Mouse (Mus musculus) ES-Bruce4 (cell line): ENCODE results near the gene Olfr104-ps. TPM values are rescaled to one million over a fixed set of nuclear protein-coding genes. Genes with fewer than 3 reads are reported as not detected.

Source experiments
- H3K27ac ChIP-seq: 2 replicates; pipeline ENCODE4 v1.5.1; 2012; ENCODE audit warnings: low read length, inconsistent platforms; ENCODE audit not compliant: insufficient read depth
- H3K27me3 ChIP-seq: 2 replicates; pipeline ENCODE4 v1.6.1; 2012; ENCODE audit warnings: mild to moderate bottlenecking, low read length, inconsistent platforms; ENCODE audit not compliant: control insufficient read depth, poor library complexity, insufficient read depth, severe bottlenecking
- H3K36me3 ChIP-seq: 2 replicates; pipeline ENCODE4 v1.6.1; 2012; ENCODE audit warnings: inconsistent platforms, mild to moderate bottlenecking, low read length, moderate library complexity; ENCODE audit not compliant: control insufficient read depth, poor library complexity, insufficient read depth, severe bottlenecking
- H3K4me1 ChIP-seq: one replicate; pipeline ENCODE4 v1.8.1; 2011; ENCODE audit warnings: low read length; ENCODE audit not compliant: control insufficient read depth, insufficient read depth
- H3K4me3 ChIP-seq: 2 replicates; pipeline ENCODE4 v1.5.1; 2011; ENCODE audit warnings: low read depth, mild to moderate bottlenecking, low read length
- H3K9ac ChIP-seq: 2 replicates; pipeline ENCODE4 v1.6.1; 2012; ENCODE audit warnings: low read depth, mild to moderate bottlenecking, inconsistent platforms; ENCODE audit not compliant: poor library complexity, severe bottlenecking
- H3K9me3 ChIP-seq: replicated peaks from 2 replicates; pipeline ENCODE4 v1.6.1; 2012; ENCODE audit warnings: mild to moderate bottlenecking, low read length, inconsistent platforms; ENCODE audit not compliant: control insufficient read depth, poor library complexity, insufficient read depth, severe bottlenecking
- CTCF ChIP-seq: IDR thresholded peaks from one replicate; pipeline ENCODE4 v1.8.1; 2011; ENCODE audit warnings: low read depth, low read length
- EP300 ChIP-seq: IDR thresholded peaks from 2 replicates; pipeline ENCODE4 v1.6.1; 2011; ENCODE audit warnings: low read depth, low read length; ENCODE audit not compliant: insufficient read depth
- POLR2A ChIP-seq: IDR thresholded peaks from one replicate; pipeline ENCODE4 v1.8.1; 2011; ENCODE audit warnings: low read length; ENCODE audit not compliant: insufficient read depth
- polyA plus RNA-seq: library from polyadenylated mRNA; stranded (reverse); fragments of >200 nt; gene quantifications from 2 replicates; pipeline ENCODE4 v1.2.4, GENCODE M21; 2011; ENCODE audit warnings: low read depth; ENCODE audit not compliant: missing spikeins, insufficient read depth, insufficient read length

Olfr104-ps gene
- polyA plus RNA-seq, 1 experiment: not detected

- Histone ChIP-seq H3K27ac (no peak within 1 kb of the TSS), H3K4me1 (no peaks in the 10 kb centered on the region), H3K9ac (no peak within 1 kb of the TSS), H3K27me3 (no peaks in the 10 kb centered on the region), H3K4me3 (no peak within 1 kb of the TSS), H3K9me3 (no peaks in the 10 kb centered on the region), H3K36me3 (no peaks in the 10 kb centered on the region)
- TF ChIP-seq POLR2A: no peak
- no peak for TF ChIP-seq CTCF
- TF ChIP-seq EP300: no peak
Measured at GRCm38 (mm10) chr17:37398926-37399325, 39.5 kb downstream of the Olfr104-ps start, which contains the start of gene Olfr107. Olfr107 (plus strand) TSS chr17:37399226.

- no peaks in the 10 kb centered on the region for H3K36me3 ChIP-seq
- H3K27me3 ChIP-seq: no peaks in the 10 kb centered on the region
- no peak for TF ChIP-seq EP300
- TF ChIP-seq POLR2A: no peak
- TF ChIP-seq CTCF: no peak
- no peak overlapping the region for H3K4me3 ChIP-seq
- H3K4me1 ChIP-seq: no peaks in the 10 kb centered on the region
- no peak overlapping the region for H3K27ac ChIP-seq
- H3K9me3 ChIP-seq: no peaks in the 10 kb centered on the region
- no peak overlapping the region for H3K9ac ChIP-seq
Measured at GRCm38 (mm10) chr17:37413380-37413779, 54.0 kb downstream of the Olfr104-ps start.

Other genes starting within 250 kb of the Olfr104-ps start
- gene Olfr92, start 239.5 kb upstream of the Olfr104-ps start, polyA plus RNA-seq: not detected in 2 replicates
- gene Olfr93, start 198.1 kb upstream of the Olfr104-ps start, polyA plus RNA-seq: 0.57 and 1.1 TPM in 2 replicates
- gene Ubd, start 165.7 kb upstream of the Olfr104-ps start, polyA plus RNA-seq: 56.7 and 70.8 TPM in 2 replicates
- 0.37 TPM in 1 of 2 replicates, not detected in the other for gene Olfr94, start 158.6 kb upstream of the Olfr104-ps start, polyA plus RNA-seq
- 0.12 TPM in 1 of 2 replicates, not detected in the other for gene Olfr95, start 146.5 kb upstream of the Olfr104-ps start, polyA plus RNA-seq
- not detected in 2 replicates for gene Olfr96, start 139.4 kb upstream of the Olfr104-ps start, polyA plus RNA-seq
- not detected in 2 replicates for gene Olfr97, start 122.3 kb upstream of the Olfr104-ps start, polyA plus RNA-seq
- not detected in 2 replicates for gene Olfr98, start 95.8 kb upstream of the Olfr104-ps start, polyA plus RNA-seq
- 3.3 and 3.4 TPM in 2 replicates for gene H2-M3, start 89.4 kb upstream of the Olfr104-ps start, polyA plus RNA-seq
- not detected in 2 replicates for gene Olfr99, start 76.1 kb upstream of the Olfr104-ps start, polyA plus RNA-seq
- gene Olfr101, start 55.3 kb upstream of the Olfr104-ps start, polyA plus RNA-seq: not detected in 2 replicates
- not detected in 2 replicates for gene Olfr102, start 42.5 kb upstream of the Olfr104-ps start, polyA plus RNA-seq
- gene Olfr103, start 19.9 kb upstream of the Olfr104-ps start, polyA plus RNA-seq: not detected in 2 replicates
- gene Olfr105-ps, start 19.5 kb downstream of the Olfr104-ps start, polyA plus RNA-seq: not detected in 2 replicates
- not detected in 2 replicates for gene Olfr106-ps, start 30.8 kb downstream of the Olfr104-ps start, polyA plus RNA-seq
- not detected in 2 replicates for gene Olfr107, start 39.6 kb downstream of the Olfr104-ps start, polyA plus RNA-seq
- not detected in 2 replicates for gene Olfr108, start 85.9 kb downstream of the Olfr104-ps start, polyA plus RNA-seq
- gene Olfr109, start 99.3 kb downstream of the Olfr104-ps start, polyA plus RNA-seq: not detected in 2 replicates
- gene H2-M2, start 124.0 kb downstream of the Olfr104-ps start, polyA plus RNA-seq: 0.52 TPM in 1 of 2 replicates, not detected in the other
- gene Olfr110, start 132.9 kb downstream of the Olfr104-ps start, polyA plus RNA-seq: not detected in 2 replicates
- gene Olfr111, start 148.4 kb downstream of the Olfr104-ps start, polyA plus RNA-seq: not detected in 2 replicates
- gene Olfr112, start 209.9 kb downstream of the Olfr104-ps start, polyA plus RNA-seq: not detected in 2 replicates
- not detected in 2 replicates for gene Olfr113, start 218.1 kb downstream of the Olfr104-ps start, polyA plus RNA-seq
- not detected in 2 replicates for gene Olfr114, start 233.2 kb downstream of the Olfr104-ps start, polyA plus RNA-seq